Mouse (Mus musculus): ENCODE measurements around the gene 2310033P09Rik. TPM values are rescaled to one million over a fixed set of nuclear protein-coding genes. Genes with fewer than 3 reads are reported as not detected.

Gene 2310033P09Rik
- polyA plus RNA-seq, 2 experiments: 16.2 to 23.6 TPM

DNA sequence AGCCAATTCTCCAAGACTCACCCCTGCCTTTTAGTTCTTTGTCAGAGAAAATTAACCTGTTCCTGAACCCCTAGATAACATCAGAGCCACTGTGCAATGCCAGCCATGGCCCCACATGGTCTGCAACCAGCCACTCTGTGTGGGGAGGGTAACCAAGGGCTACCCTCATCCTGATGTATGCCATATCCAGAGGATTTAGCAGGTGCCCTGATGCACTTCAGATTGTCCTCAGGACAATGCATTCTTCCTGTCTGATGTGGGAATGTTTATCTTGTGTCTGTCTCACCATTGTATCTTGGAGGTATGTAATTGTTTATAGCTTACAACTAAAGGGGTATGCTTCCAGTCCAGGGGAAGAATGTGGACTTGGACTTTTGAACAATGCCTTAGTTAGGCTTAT is 11.9 kb upstream of the 2310033P09Rik start:
- ATAC-seq (ENCODE audit: insufficient read depth) (no peak), DNase-seq (ENCODE audit: low read depth in 3 of 3, low spot score in 3 of 3) (no peak)
- no peaks in the 10 kb centered on the region for H3K27me3 ChIP-seq (ENCODE audit: control insufficient read depth, insufficient read depth, low read length)
- H3K9me3 ChIP-seq (ENCODE audit: control insufficient read depth, low read length): no peaks in the 10 kb centered on the region
- no peak overlapping the region for H3K27ac ChIP-seq
- peaks cover 3 to 6% of the 10 kb centered on the region in 2 experiments for H3K4me1 ChIP-seq (replicated peaks; ENCODE audit: control insufficient read depth in 2 of 2, insufficient read depth in 2 of 2, low read length in 1 of 2)
- H3K9ac ChIP-seq (replicated peaks): no peak overlapping the region
- H3K4me3 ChIP-seq (ENCODE audit: insufficient read depth in 1 of 2, low read depth in 2 of 2, low read length in 2 of 2): no peak overlapping the region
- H3K4me2 ChIP-seq (ENCODE audit: low read depth): no peak overlapping the region
- H3K36me3 ChIP-seq (replicated peaks; ENCODE audit: control insufficient read depth, insufficient read depth, low read depth): no peaks in the 10 kb centered on the region; the same call in 1 of the 2 replicates
- TF ChIP-seq CTCF (IDR thresholded peaks at IDR 0.05; ENCODE audit: low read depth): no peak
- no peak for TF ChIP-seq EP300 (IDR thresholded peaks at IDR 0.05; ENCODE audit: low read depth)

GRCm38 (mm10) chr11:59201216-59202002 is 6.7 kb upstream of the 2310033P09Rik start:
- Histone ChIP-seq H3K4me2 (ENCODE audit: low read depth) (peak overlapping the region; percentile 96), H3K27me3 (ENCODE audit: control insufficient read depth, insufficient read depth, low read length) (no peaks in the 10 kb centered on the region), H3K4me1 (replicated peaks; ENCODE audit: control insufficient read depth in 2 of 2, insufficient read depth in 2 of 2, low read length in 1 of 2) (peaks cover 11 to 15% of the 10 kb centered on the region in 2 experiments), H3K9me3 (ENCODE audit: control insufficient read depth, low read length) (no peaks in the 10 kb centered on the region), H3K36me3 (replicated peaks; ENCODE audit: control insufficient read depth, insufficient read depth, low read depth) (peaks cover 14% of the 10 kb centered on the region), H3K4me3 (ENCODE audit: insufficient read depth in 1 of 2, low read depth in 2 of 2, low read length in 2 of 2) (peak overlapping the region; percentile 73 to 97), H3K27ac (peak overlapping the region; percentile 70), H3K9ac (replicated peaks) (peak overlapping the region; percentile 85)
- TF ChIP-seq EP300 (IDR thresholded peaks at IDR 0.05; ENCODE audit: low read depth) (no peak), CTCF (IDR thresholded peaks at IDR 0.05; ENCODE audit: low read depth) (no peak)
- peak; percentile 7; the same call in 1 of the 2 replicates for ATAC-seq (ENCODE audit: insufficient read depth)
- peak in 1 of 3 experiments; percentile 45 for DNase-seq (ENCODE audit: low read depth in 3 of 3, low spot score in 3 of 3)
- 11% methylated on average over 16 of the region's 16 CpGs for WGBS (ENCODE audit: insufficient replicate concordance)

- Histone ChIP-seq H3K27me3 (ENCODE audit: control insufficient read depth, insufficient read depth, low read length) (no peaks in the 10 kb centered on the region), H3K9ac (replicated peaks) (peak within 1 kb of the TSS; percentile 85), H3K4me2 (ENCODE audit: low read depth) (peak within 1 kb of the TSS; percentile 96), H3K27ac (peak within 1 kb of the TSS; percentile 70), H3K36me3 (replicated peaks; ENCODE audit: control insufficient read depth, insufficient read depth, low read depth) (peaks cover 15% of the 10 kb centered on the region), H3K4me1 (replicated peaks; ENCODE audit: control insufficient read depth in 2 of 2, insufficient read depth in 2 of 2, low read length in 1 of 2) (peaks cover 11 to 15% of the 10 kb centered on the region in 2 experiments), H3K9me3 (ENCODE audit: control insufficient read depth, low read length) (no peaks in the 10 kb centered on the region), H3K4me3 (ENCODE audit: insufficient read depth in 1 of 2, low read depth in 2 of 2, low read length in 2 of 2) (peak within 1 kb of the TSS; percentile 73 to 97)
- TF ChIP-seq EP300 (IDR thresholded peaks at IDR 0.05; ENCODE audit: low read depth): no peak
- no peak for TF ChIP-seq CTCF (IDR thresholded peaks at IDR 0.05; ENCODE audit: low read depth)
- ATAC-seq (ENCODE audit: insufficient read depth) (peak; percentile 95), DNase-seq (ENCODE audit: low read depth in 3 of 3, low spot score in 3 of 3) (peak; percentile 84 to 90 (median 86))
- WGBS (ENCODE audit: insufficient replicate concordance): under 1% methylated on average over 63 of the region's 63 CpGs
Observed at GRCm38 (mm10) chr11:59202081-59202995, 5.8 kb upstream of the 2310033P09Rik start, which contains the start of gene Mrpl55. TSS of gene Mrpl55 (plus strand) at chr11:59202486.

- DNase-seq (ENCODE audit: low read depth in 3 of 3, low spot score in 3 of 3) (peak; percentile 69 to 77 (median 75)), ATAC-seq (ENCODE audit: insufficient read depth) (peak; percentile 72)
- Histone ChIP-seq H3K9me3 (ENCODE audit: control insufficient read depth, low read length) (no peaks in the 10 kb centered on the region), H3K4me3 (ENCODE audit: insufficient read depth in 1 of 2, low read depth in 2 of 2, low read length in 2 of 2) (peak overlapping the region; percentile 65 to 99), H3K36me3 (replicated peaks; ENCODE audit: control insufficient read depth, insufficient read depth, low read depth) (peaks cover 52% of the 10 kb centered on the region), H3K27me3 (ENCODE audit: control insufficient read depth, insufficient read depth, low read length) (no peaks in the 10 kb centered on the region), H3K27ac (peak overlapping the region; percentile 89), H3K4me1 (replicated peaks; ENCODE audit: control insufficient read depth in 2 of 2, insufficient read depth in 2 of 2, low read length in 1 of 2) (peaks cover 6 to 16% of the 10 kb centered on the region in 2 experiments), H3K9ac (replicated peaks) (peak overlapping the region; percentile 97), H3K4me2 (ENCODE audit: low read depth) (peak overlapping the region; percentile 96)
- 8% methylated on average over 18 of the region's 18 CpGs for WGBS (ENCODE audit: insufficient replicate concordance)
- TF ChIP-seq EP300 (IDR thresholded peaks at IDR 0.05; ENCODE audit: low read depth) (no peak), CTCF (IDR thresholded peaks at IDR 0.05; ENCODE audit: low read depth) (peak; percentile 96)
Observed at GRCm38 (mm10) chr11:59209003-59209441, 901 bp downstream of the 2310033P09Rik start.

Data from liver, embryonic 14.5 days (tissue).